Mouse (Mus musculus) adrenal gland, adult (tissue): ENCODE measurements at regions not wholly inside any gene's neighbourhood (a gene's known extent, or its start where the extent isn't known, plus 50 kb on each side); places are given as distances from the start of the nearest gene placed in this dataset.
A peak's percentile ranks its signal among the peaks of the same experiment; 100 is the strongest.

Source experiments
- DNase-seq, 2 experiments: peaks; one replicate each; pipeline ENCODE4 v3.0.0; 2022 to 2023; ENCODE audit warnings: low spot score in 1 of 2; ENCODE audit not compliant: inconsistent age in 2 of 2

- DNase-seq: peak; percentile 4 to 69
Measured at GRCm38 (mm10) chrX:145672776-145673175, 167.8 kb upstream of the Amot start.

- peak in 1 of 2 experiments; percentile 28 for DNase-seq
Measured at GRCm38 (mm10) chrX:145651647-145652046, 146.7 kb upstream of the Amot start.

GRCm38 (mm10) chrX:145619649-145620048 is 114.7 kb upstream of the Amot start:
- DNase-seq: no peak

GRCm38 (mm10) chrX:145602085-145602484 is 97.1 kb upstream of the Amot start:
- no peak for DNase-seq

GRCm38 (mm10) chrX:145590733-145591132 is 85.8 kb upstream of the Amot start:
- DNase-seq: no peak

GRCm38 (mm10) chrX:145567528-145567927 is 62.5 kb upstream of the Amot start:
- DNase-seq: no peak

- no peak for DNase-seq
Measured at GRCm38 (mm10) chrX:145567073-145567472, 62.1 kb upstream of the Amot start.

GRCm38 (mm10) chrX:145558881-145559280 is 53.9 kb upstream of the Amot start:
- DNase-seq: no peak
